Mouse (Mus musculus) lung, embryonic 15.5 days (tissue): ENCODE measurements around the gene Gabarapl2. TPM values are rescaled to one million over a fixed set of nuclear protein-coding genes. Genes with fewer than 3 reads are reported as not detected.

Experiments used
- ATAC-seq: fragments of 200-750 bp; cut with Nextera tagmentation; 2 replicates; pipeline ENCODE4 v1.8.0; 2017; ENCODE audit warnings: moderate number of reproducible peaks, borderline replicate concordance; ENCODE audit not compliant: low FRiP score, low TSS enrichment; ENCODE audit errors: extremely low read depth
- H3K27ac ChIP-seq: fragments of 300-500 bp; sonication (generic); 2 replicates; pipeline ENCODE4 v1.5.1; 2015; ENCODE audit warnings: moderate library complexity, mild to moderate bottlenecking, inconsistent platforms
- H3K27me3 ChIP-seq: fragments of 300-500 bp; sonication (generic); 2 replicates; pipeline ENCODE4 v1.6.1; 2015; ENCODE audit warnings: inconsistent platforms
- H3K36me3 ChIP-seq: fragments of 300-500 bp; sonication (generic); 2 replicates; pipeline ENCODE4 v1.6.1; 2015; ENCODE audit warnings: inconsistent platforms
- H3K4me1 ChIP-seq: fragments of 300-500 bp; sonication (generic); 2 replicates; pipeline ENCODE4 v1.6.1; 2015; ENCODE audit warnings: inconsistent platforms
- H3K4me2 ChIP-seq: fragments of 300-500 bp; sonication (generic); 2 replicates; pipeline ENCODE4 v1.6.1; 2015; ENCODE audit warnings: inconsistent platforms, mild to moderate bottlenecking, moderate library complexity
- H3K4me3 ChIP-seq: fragments of 300-500 bp; sonication (generic); 2 replicates; pipeline ENCODE4 v1.5.1; 2015; ENCODE audit warnings: mild to moderate bottlenecking, inconsistent platforms
- H3K9ac ChIP-seq: fragments of 300-500 bp; sonication (generic); 2 replicates; pipeline ENCODE4 v1.6.1; 2015; ENCODE audit warnings: inconsistent platforms
- H3K9me3 ChIP-seq: fragments of 300-500 bp; sonication (generic); 2 replicates; pipeline ENCODE4 v1.6.1; 2016; ENCODE audit warnings: inconsistent platforms
- WGBS: fragments of 180-500 bp; shearing (Covaris S2); methylation state at CpG from one replicate; pipeline ENCODE4 v1.1.7; 2015; 5-methylcytosine and 5-hydroxymethylcytosine counted together
- polyA plus RNA-seq: library from polyadenylated mRNA; unstranded; fragments of >200 nt; fragmentation: Nextera tagmentation; extraction: Ambion mirVana; gene quantifications from 2 replicates; pipeline ENCODE4 v1.2.1, GENCODE M21; 2015

Gene Gabarapl2
- polyA plus RNA-seq, 1 experiment from 2014 or later, result 184 TPM

DNA sequence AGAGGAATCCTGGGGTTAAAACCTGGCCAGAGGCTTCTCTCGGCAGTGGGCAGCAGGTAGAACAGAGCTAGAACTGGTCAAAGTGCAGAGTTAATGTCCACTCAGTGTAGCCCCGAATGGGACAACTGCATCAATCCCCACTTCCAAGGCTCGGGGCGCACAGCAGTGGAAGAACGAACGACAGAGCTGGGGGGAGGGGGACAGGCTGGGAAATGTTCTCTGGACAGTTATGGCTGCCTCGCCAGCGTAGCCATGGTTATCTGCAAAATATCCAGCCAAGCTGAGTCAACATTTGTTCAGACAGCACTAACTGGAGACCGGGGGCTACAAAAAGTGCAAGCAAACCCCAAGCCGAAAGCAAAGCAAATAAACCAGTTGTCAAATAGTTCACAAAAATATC is 37.6 kb downstream of the Gabarapl2 start:
- H3K27me3 ChIP-seq, result no peaks in the 10 kb centered on the region
- no peak overlapping the region for H3K9ac ChIP-seq
- H3K9me3 ChIP-seq, result no peaks in the 10 kb centered on the region
- no peak for ATAC-seq
- 63% methylated on average over 10 of the region's 10 CpGs for WGBS
- peaks cover 41% of the 10 kb centered on the region for H3K36me3 ChIP-seq
- no peak overlapping the region for H3K27ac ChIP-seq
- H3K4me1 ChIP-seq, result no peaks in the 10 kb centered on the region
- H3K4me2 ChIP-seq, result no peak overlapping the region
- no peak overlapping the region for H3K4me3 ChIP-seq

- Histone ChIP-seq H3K27me3 (no peaks in the 10 kb centered on the region), H3K9ac (no peak overlapping the region), H3K27ac (no peak overlapping the region), H3K9me3 (no peaks in the 10 kb centered on the region), H3K4me2 (no peak overlapping the region), H3K4me3 (no peak overlapping the region), H3K36me3 (peaks cover 32% of the 10 kb centered on the region), H3K4me1 (no peaks in the 10 kb centered on the region)
- ATAC-seq, result no peak
- WGBS, result 69% methylated on average over 7 of the region's 7 CpGs
Measured at GRCm38 (mm10) chr8:111982116-111982515, 41.6 kb downstream of the Gabarapl2 start.

DNA sequence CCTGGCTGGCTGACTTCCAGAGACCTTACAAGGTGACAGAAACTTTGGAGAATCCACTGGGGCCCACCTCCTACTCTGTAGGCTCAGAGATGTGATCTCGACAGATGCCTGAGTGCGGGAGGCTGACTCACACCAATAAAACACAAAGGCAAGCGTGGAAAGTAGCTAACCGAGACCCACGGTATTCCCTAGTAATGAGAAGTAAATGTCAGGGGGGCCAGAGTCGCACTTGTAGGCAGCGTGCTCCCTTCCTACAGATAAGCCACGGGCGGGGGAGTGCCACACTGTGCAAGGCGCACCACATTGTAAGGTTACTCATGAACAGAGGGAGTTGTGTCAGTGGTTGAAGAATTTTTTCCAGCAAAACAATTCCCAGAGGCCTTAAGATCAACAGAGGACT is 44.0 kb downstream of the Gabarapl2 start:
- no peaks in the 10 kb centered on the region for H3K4me1 ChIP-seq
- H3K4me2 ChIP-seq, result no peak overlapping the region
- peaks cover 35% of the 10 kb centered on the region for H3K36me3 ChIP-seq
- no peaks in the 10 kb centered on the region for H3K9me3 ChIP-seq
- H3K4me3 ChIP-seq, result no peak overlapping the region
- H3K27me3 ChIP-seq, result no peaks in the 10 kb centered on the region
- ATAC-seq, result no peak
- 64% methylated on average over 10 of the region's 10 CpGs for WGBS
- no peak overlapping the region for H3K27ac ChIP-seq
- no peak overlapping the region for H3K9ac ChIP-seq

- peaks cover 8% of the 10 kb centered on the region for H3K4me1 ChIP-seq
Measured at GRCm38 (mm10) chr8:111989911-111990310, 49.4 kb downstream of the Gabarapl2 start.

DNA sequence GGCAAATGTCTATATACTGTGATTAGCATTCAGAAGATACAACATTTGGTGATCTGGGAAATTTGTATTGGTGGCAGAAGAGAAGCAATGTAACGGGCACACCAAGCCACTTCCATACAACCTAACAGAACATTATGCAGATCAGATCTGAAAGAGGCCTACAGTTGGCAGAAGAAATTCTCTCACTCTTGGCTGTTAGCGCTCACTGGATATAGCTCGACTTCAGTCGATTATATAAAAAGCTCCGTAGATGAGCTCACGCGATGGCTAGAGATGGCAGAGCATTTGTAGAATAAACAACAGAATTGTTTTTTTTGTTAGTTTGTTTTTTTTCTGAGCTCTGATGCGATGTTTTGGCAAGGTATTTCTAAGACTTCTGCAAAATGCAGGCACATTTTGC is 50.8 kb downstream of the Gabarapl2 start:
- Histone ChIP-seq H3K4me1 (peaks cover 8% of the 10 kb centered on the region), H3K4me2 (peak overlapping the region; percentile 76), H3K27ac (no peak overlapping the region), H3K9ac (peak overlapping the region; percentile 89), H3K36me3 (peaks cover 40% of the 10 kb centered on the region), H3K27me3 (no peaks in the 10 kb centered on the region), H3K9me3 (no peaks in the 10 kb centered on the region), H3K4me3 (peak overlapping the region; percentile 93)
- ATAC-seq, result no peak
- 49% methylated on average over 8 of the region's 8 CpGs for WGBS

More at GRCm38 (mm10) chr8:111989911-111990310, 49.4 kb downstream of the Gabarapl2 start:
- ATAC-seq, result no peak
- no peaks in the 10 kb centered on the region for H3K27me3 ChIP-seq
- WGBS, result 11% methylated on average over 7 of the region's 7 CpGs
- no peak overlapping the region for H3K4me3 ChIP-seq
- no peak overlapping the region for H3K27ac ChIP-seq
- no peaks in the 10 kb centered on the region for H3K9me3 ChIP-seq
- H3K4me2 ChIP-seq, result no peak overlapping the region
- H3K9ac ChIP-seq, result no peak overlapping the region
- H3K36me3 ChIP-seq, result peaks cover 41% of the 10 kb centered on the region

GRCm38 (mm10) chr8:111992013-111992702 is 51.7 kb downstream of the Gabarapl2 start, which contains the start of gene Adat1:
Gene Adat1, minus strand, starts transcription at chr8:111992302.
- peaks cover 8% of the 10 kb centered on the region for H3K4me1 ChIP-seq
- no peaks in the 10 kb centered on the region for H3K27me3 ChIP-seq
- 4% methylated on average over 33 of the region's 33 CpGs for WGBS
- peak within 1 kb of the TSS; percentile 76 for H3K4me2 ChIP-seq
- peak within 1 kb of the TSS; percentile 93 for H3K4me3 ChIP-seq
- peaks cover 49% of the 10 kb centered on the region for H3K36me3 ChIP-seq
- H3K9ac ChIP-seq, result peak within 1 kb of the TSS; percentile 89
- 0 out of 2 replicates have a peak within 1 kb of the TSS, but pooled peaks have one; percentile 15 for H3K27ac ChIP-seq
- no peaks in the 10 kb centered on the region for H3K9me3 ChIP-seq
- ATAC-seq, result peak; percentile 95

- WGBS, result 65% methylated on average over 3 of the region's 3 CpGs
- Histone ChIP-seq H3K27me3 (no peaks in the 10 kb centered on the region), H3K36me3 (peaks cover 50% of the 10 kb centered on the region), H3K27ac (no peak overlapping the region), H3K9me3 (no peaks in the 10 kb centered on the region), H3K4me2 (peak overlapping the region; percentile 76), H3K4me1 (peaks cover 8% of the 10 kb centered on the region), H3K4me3 (no peak overlapping the region; the same call in 1 of the 2 replicates), H3K9ac (no peak overlapping the region)
- ATAC-seq, result no peak
Measured at GRCm38 (mm10) chr8:111992703-111993039, 52.2 kb downstream of the Gabarapl2 start.

Other genes with a start within 250 kb of the Gabarapl2 start
- gene Ctrb1, start 249.7 kb upstream of the Gabarapl2 start, polyA plus RNA-seq, result 0.17 and 10.5 TPM in 2 replicates
- 40.7 and 42.6 TPM in 2 replicates for gene Bcar1, start 196.9 kb upstream of the Gabarapl2 start, polyA plus RNA-seq
- 195 and 203 TPM in 2 replicates for gene Cfdp1, start 86.4 kb upstream of the Gabarapl2 start, polyA plus RNA-seq
- 9.2 and 10.2 TPM in 2 replicates for gene Tmem170, start 64.0 kb upstream of the Gabarapl2 start, polyA plus RNA-seq
- 11.4 and 12.0 TPM in 2 replicates for gene Chst5, start 30.3 kb upstream of the Gabarapl2 start, polyA plus RNA-seq
- gene Tmem231, start 6.8 kb upstream of the Gabarapl2 start, polyA plus RNA-seq, result 18.1 and 18.2 TPM in 2 replicates
- 8.6 and 9.8 TPM in 2 replicates for gene Adat1, start 51.6 kb downstream of the Gabarapl2 start, polyA plus RNA-seq
- 188 and 191 TPM in 2 replicates for gene Kars, start 70.6 kb downstream of the Gabarapl2 start, polyA plus RNA-seq
- 23.7 and 24.3 TPM in 2 replicates for gene Terf2ip, start 70.7 kb downstream of the Gabarapl2 start, polyA plus RNA-seq
- gene Gm6793, start 74.3 kb downstream of the Gabarapl2 start, polyA plus RNA-seq, result 0.31 and 0.75 TPM in 2 replicates